Mouse (Mus musculus) stomach, postnatal 0 days (tissue): Measurements from ENCODE around the gene Olfr370.

Experiments
- CTCF ChIP-seq: IDR thresholded peaks from 2 replicates; pipeline ENCODE4 v1.5.1; 2016; ENCODE audit warnings: antibody characterized with exemption, low read depth, mild to moderate bottlenecking, moderate library complexity
- EP300 ChIP-seq: optimal IDR thresholded peaks from 2 replicates; pipeline ENCODE3; 2016; ENCODE audit warnings: antibody characterized with exemption

DNA sequence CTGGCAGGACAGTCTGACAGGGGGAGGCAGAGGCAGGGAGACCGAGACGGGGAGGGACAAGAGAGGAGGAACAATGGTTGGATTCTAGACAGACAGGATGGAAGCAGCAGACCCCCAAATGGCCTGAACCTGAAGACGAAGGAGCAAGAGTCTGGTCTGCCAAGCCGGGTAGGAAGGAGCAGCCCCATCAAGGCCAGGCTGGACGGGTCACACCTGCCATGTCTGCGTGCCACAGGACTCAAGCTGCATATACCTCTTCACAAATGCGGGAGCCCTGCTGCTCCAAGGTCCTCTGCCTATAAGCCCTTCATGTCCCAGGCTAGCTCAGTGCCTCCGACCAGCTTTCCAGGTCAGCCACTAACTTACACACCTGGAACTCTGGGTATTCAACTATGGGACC is 44.1 kb downstream of the Olfr370 start:
- TF ChIP-seq EP300 (no peak), CTCF (no peak)
